ENCODE assay signal across 21 mouse cellular contexts in genomic region chr12:110606161-110606560, GRCm38 (mm10). TPM values are rescaled to one million over a fixed set of nuclear protein-coding genes. Genes with fewer than 3 reads are reported as not detected.
DNase-seq lines count a peak whose midpoint lies in the region; ATAC-seq and TF ChIP-seq lines count a peak whose summit lies in the region.
"Had no signal": no experiment of that assay in that cellular context is flagged by ENCODE, and none has a peak within 500 bp of the region (broad histone marks: within the 10 kb centered on the region; RNA-seq: fewer than 3 reads in every experiment).

No protein-coding gene starts in this region.

- ATAC-seq in lung, postnatal 0 days: no peak
- ATAC-seq in common myeloid progenitor, adult 5-6 weeks (replicated peaks; ENCODE audit: low read depth, poor library complexity, severe bottlenecking): peak; percentile 67
- ATAC-seq in neutrophil, adult 5-6 weeks (ENCODE audit: extremely low read depth, insufficient number of reproducible peaks, low FRiP score, poor library complexity, severe bottlenecking): peak; percentile 37; the same call in 1 of the 2 replicates
- ATAC-seq: hindbrain, embryonic 16.5 days; intestine, postnatal 0 days had no signal

- TF ChIP-seq RAD21 in CH12.LX (IDR thresholded peaks at IDR 0.05; ENCODE audit: low read depth, low read length): no peak

- no peaks in the 10 kb centered on the region for H3K27me3 ChIP-seq in lung, postnatal 0 days (replicated peaks; ENCODE audit: insufficient read depth, low read length)
- H3K27me3 ChIP-seq in CH12.LX (replicated peaks): no peaks in the 10 kb centered on the region
- H3K27me3 ChIP-seq in cerebellum, adult 2 months (ENCODE audit: control insufficient read depth, insufficient read depth, low read length): no peaks in the 10 kb centered on the region
- H3K27me3 ChIP-seq: embryonic facial prominence, embryonic 13.5 days; neural tube, embryonic 15.5 days had no signal

- H3K36me3 ChIP-seq in lung, postnatal 0 days (ENCODE audit: insufficient read depth, low read length): no peaks in the 10 kb centered on the region
- H3K36me3 ChIP-seq in CH12.LX (replicated peaks in 1 of 2; ENCODE audit: control insufficient read depth in 1 of 2, insufficient read depth in 1 of 2, low read length in 1 of 2): peaks cover 4 to 27% of the 10 kb centered on the region in 2 experiments

- TF ChIP-seq CTCF in lung, postnatal 0 days (IDR thresholded peaks at IDR 0.05): no peak
- no peak for TF ChIP-seq CTCF in CH12.LX (conservative IDR thresholded peaks at IDR 0.05 in 1 of 2, IDR thresholded peaks at IDR 0.05 in 1 of 2; ENCODE audit: low read depth in 2 of 2, low read length in 2 of 2)
- TF ChIP-seq CTCF in cerebellum, adult 2 months (IDR thresholded peaks at IDR 0.05; ENCODE audit: borderline replicate concordance, insufficient read depth, low read depth, low read length): no peak

- no peaks in the 10 kb centered on the region for H3K9me3 ChIP-seq in lung, postnatal 0 days (ENCODE audit: low read length)
- H3K9me3 ChIP-seq in CH12.LX (replicated peaks; ENCODE audit: low read length): no peaks in the 10 kb centered on the region
- H3K9me3 ChIP-seq: embryonic facial prominence, embryonic 13.5 days; heart, embryonic 10.5 days; midbrain, embryonic 10.5 days; neural tube, embryonic 15.5 days had no signal

- no peak for TF ChIP-seq EP300 in lung, postnatal 0 days (IDR thresholded peaks at IDR 0.05)
- no peak for TF ChIP-seq EP300 in CH12.LX (IDR thresholded peaks at IDR 0.05; ENCODE audit: low read length)

- no peak overlapping the region for H3K9ac ChIP-seq in lung, postnatal 0 days (replicated peaks; ENCODE audit: low read depth)
- no peak overlapping the region for H3K9ac ChIP-seq in CH12.LX (ENCODE audit: insufficient read depth, low read depth)
- H3K9ac ChIP-seq: embryonic facial prominence, embryonic 13.5 days; lung, embryonic 14.5 days; neural tube, embryonic 15.5 days had no signal

- dilution Hi-C loops in CH12.LX (cut with MboI; ENCODE audit: extremely low pct_ligation_motif_present, extremely low pct_unique_long_range_greater_than_20kb, low sequenced_read_pairs): no loop called here

- H3K4me3 ChIP-seq in lung, postnatal 0 days (ENCODE audit: low read depth, low read length): no peak overlapping the region
- H3K4me3 ChIP-seq in CH12.LX (replicated peaks in 1 of 3; ENCODE audit: low read depth in 2 of 3, low read length in 2 of 3, poor library complexity in 1 of 3): no peak overlapping the region
- no peak overlapping the region for H3K4me3 ChIP-seq in cerebellum, adult 2 months (replicated peaks; ENCODE audit: insufficient read depth, low read depth, low read length)
- H3K4me3 ChIP-seq: embryonic facial prominence, embryonic 13.5 days; heart, embryonic 10.5 days; midbrain, embryonic 10.5 days; neural tube, embryonic 15.5 days had no signal

- H3K79me2 ChIP-seq in CH12.LX (replicated peaks; ENCODE audit: control insufficient read depth, extremely low read depth, insufficient read depth, poor library complexity, severe bottlenecking): peaks cover 54% of the 10 kb centered on the region

- peak; percentile 11 for DNase-seq in lung, postnatal 25 days (ENCODE audit: low spot score)
- no peak for DNase-seq in lung, postnatal 0 days (ENCODE audit: low spot score)
- DNase-seq in CH12.LX (ENCODE audit: extremely low read depth): peak; percentile 72
- DNase-seq in cerebellum, adult 2 months: no peak
- no peak for DNase-seq in left cerebral cortex, adult 9 months (ENCODE audit: low spot score in 2 of 2)
- DNase-seq: adrenal gland, postnatal 25 days; cerebellum, adult 9-10 months; gastrocnemius, postnatal 25 days; heart, postnatal 10 days; kidney, postnatal 14 days; lung, embryonic 14.5 days; right cerebral cortex, postnatal 4 days; thymus, adult 2 months had no signal

- H3K4me2 ChIP-seq in lung, postnatal 0 days (replicated peaks; ENCODE audit: low read depth, low read length): no peak overlapping the region
- no peak overlapping the region for H3K4me2 ChIP-seq in CH12.LX (ENCODE audit: insufficient read depth, low read depth, poor library complexity, severe bottlenecking)
- H3K4me2 ChIP-seq: embryonic facial prominence, embryonic 13.5 days; lung, embryonic 14.5 days; neural tube, embryonic 15.5 days had no signal

- in situ Hi-C loops in CH12.LX (cut with MboI; ENCODE audit: low pct_ligation_motif_present, low pct_unique_long_range_greater_than_20kb, low sequenced_read_pairs): loop anchor here (5.0 kb wide), 1 partner anchor 236 kb away; the partner anchor contains the start of gene Mok

- no peak for TF ChIP-seq POLR2A in CH12.LX (IDR thresholded peaks at IDR 0.05; ENCODE audit: low read depth, low read length)
- TF ChIP-seq POLR2A in cerebellum, adult 2 months (IDR thresholded peaks at IDR 0.05; ENCODE audit: borderline replicate concordance, insufficient read depth, low read length): no peak

- peaks cover 2% of the 10 kb centered on the region; the same call in 1 of the 2 replicates for H3K4me1 ChIP-seq in lung, postnatal 0 days (ENCODE audit: insufficient read depth, low read depth, low read length)
- H3K4me1 ChIP-seq in CH12.LX (ENCODE audit: control insufficient read depth in 1 of 2, insufficient read depth in 2 of 2): peaks cover 12 to 63% of the 10 kb centered on the region in 2 experiments
- peaks cover 17% of the 10 kb centered on the region for H3K4me1 ChIP-seq in cerebellum, adult 2 months (ENCODE audit: control insufficient read depth, insufficient read depth, low read length)

- no peak overlapping the region for H3K27ac ChIP-seq in lung, postnatal 0 days (ENCODE audit: low read length)
- no peak overlapping the region for H3K27ac ChIP-seq in CH12.LX (ENCODE audit: insufficient read depth, low read depth)
- no peak overlapping the region for H3K27ac ChIP-seq in cerebellum, adult 2 months (ENCODE audit: insufficient read depth, low read length)
- H3K27ac ChIP-seq: embryonic facial prominence, embryonic 13.5 days; heart, embryonic 10.5 days; midbrain, embryonic 10.5 days; neural tube, embryonic 15.5 days had no signal

- 78% methylated on average over 3 of the region's 3 CpGs for WGBS in lung, postnatal 0 days
- 77% methylated on average over 3 of the region's 3 CpGs for WGBS in cerebellum, adult 2 months

TF ChIP-seq in CH12.LX, 34 proteins besides CTCF, POLR2A, EP300 and RAD21:
- no peak for TF ChIP-seq HCFC1 (IDR thresholded peaks at IDR 0.05; ENCODE audit: low read depth, low read length)
- TF ChIP-seq MAX (IDR thresholded peaks at IDR 0.05; ENCODE audit: low read length): no peak
- TF ChIP-seq SMC3 (IDR thresholded peaks at IDR 0.05; ENCODE audit: low read depth, low read length): no peak

RNA-seq across cellular contexts. Expression of gene Dync1h1, which starts 4.9 kb away (rescaled TPM):
- polyA plus RNA-seq in lung, postnatal 0 days (2015; fragmentation: Nextera tagmentation; extraction: Ambion mirVana): 34.7 and 38.1 TPM in 2 replicates
- total RNA-seq in CH12.LX (2012; rRNA removed) (96.1 and 114 TPM in 2 replicates), CH12.LX (2014; rRNA removed) (24.9 and 25.7 TPM in 2 replicates)
- 71.7 and 80.1 TPM in 2 replicates for polyA plus RNA-seq in CH12.LX (2012; ENCODE audit: insufficient read length, low read depth)
- total RNA-seq in common myeloid progenitor, adult 5-6 weeks (2017): 109 and 127 TPM in 2 replicates
- 169 and 190 TPM in 2 replicates for total RNA-seq in neutrophil, adult 5-6 weeks (2017)
- polyA plus RNA-seq in cerebellum, adult 2 months (2012; rRNA removed): 358 and 400 TPM in 2 replicates

Comparison
In these comparisons a context has a peak if more than half of its experiments do, and no peak if none do; other contexts are left out.
1. DNase-seq: peak in lung, postnatal 25 days (single experiment) and CH12.LX (single experiment); none in lung, postnatal 0 days (single experiment), cerebellum, adult 2 months (0 of 2) and left cerebral cortex, adult 9 months (0 of 2).